ENCODE assay signal across 14 mouse cellular contexts in the genomic region with DNA sequence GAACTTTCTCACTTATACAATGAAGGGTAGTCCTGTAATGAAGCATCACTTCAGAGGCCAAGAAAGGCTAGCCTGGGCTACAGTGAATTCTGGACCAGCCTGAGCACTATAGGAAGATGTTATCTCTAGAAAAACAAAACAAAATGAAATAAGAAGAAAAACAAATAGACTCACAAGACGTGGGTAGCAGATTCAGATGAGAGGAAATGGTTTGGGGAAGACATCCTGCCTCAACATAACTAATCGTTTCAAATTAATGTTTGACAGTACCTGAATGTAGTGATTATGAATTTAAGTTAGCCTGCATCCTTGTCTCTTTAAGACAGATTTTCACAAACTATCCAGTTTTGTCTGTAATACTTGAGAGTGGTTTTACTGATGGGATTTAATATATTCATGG.
"Had no signal": no experiment of that assay in that cellular context is flagged by ENCODE, and none has a peak within 500 bp of the region (broad histone marks: within the 10 kb centered on the region; RNA-seq: fewer than 3 reads in every experiment).

No protein-coding gene starts in this region.

- DNase-seq: gastrocnemius, postnatal 14 days; heart, adult 18-20 months; heart, postnatal 10 days; kidney, adult 18-20 months; kidney, adult 8-10 months; kidney, postnatal 10 days; kidney, postnatal 25 days; kidney, postnatal 4 days; layer of hippocampus, adult 9-11 months; layer of hippocampus, postnatal 36 days; left cerebral cortex, postnatal 4 days had no signal

- ATAC-seq: hindbrain, postnatal 0 days; intestine, embryonic 16.5 days; liver, embryonic 12.5 days had no signal
